Mouse (Mus musculus) forebrain, embryonic 14.5 days (tissue): ENCODE results near the gene Iars2. TPM values are rescaled to one million over a fixed set of nuclear protein-coding genes. Genes with fewer than 3 reads are reported as not detected.

Experiments used
- ATAC-seq: fragments of 200-750 bp; cut with Nextera tagmentation; 2 replicates; pipeline ENCODE4 v1.8.0; 2017; ENCODE audit warnings: mild to moderate bottlenecking, moderate library complexity
- DNase-seq: peaks from one replicate; pipeline ENCODE4 v3.0.0-alpha.2; 2015; ENCODE audit warnings: low spot score
- H3K27ac ChIP-seq: fragments of 300-500 bp; sonication (generic); 2 replicates; pipeline ENCODE4 v1.5.1; 2014; ENCODE audit warnings: low read depth, mild to moderate bottlenecking, control low read depth, low read length, moderate library complexity
- H3K27me3 ChIP-seq: fragments of 300-500 bp; sonication (generic); replicated peaks from 2 replicates; pipeline ENCODE4 v1.6.1; 2014; ENCODE audit warnings: low read length, control low read depth, mixed read lengths; ENCODE audit not compliant: control insufficient read depth, insufficient read depth
- H3K36me3 ChIP-seq: fragments of 300-500 bp; sonication (generic); 2 replicates; pipeline ENCODE4 v1.6.1; 2014; ENCODE audit warnings: low read length, control low read depth; ENCODE audit not compliant: control insufficient read depth, insufficient read depth
- H3K4me1 ChIP-seq: fragments of 300-500 bp; sonication (generic); 2 replicates; pipeline ENCODE4 v1.6.1; 2014; ENCODE audit warnings: antibody characterized with exemption, low read length, control low read depth; ENCODE audit not compliant: control insufficient read depth, insufficient read depth
- H3K4me2 ChIP-seq: fragments of 300-500 bp; sonication (generic); 2 replicates; pipeline ENCODE4 v1.6.1; 2014; ENCODE audit warnings: mild to moderate bottlenecking, control low read depth, low read length
- H3K4me3 ChIP-seq: fragments of 300-500 bp; sonication (generic); 2 replicates; pipeline ENCODE4 v1.5.1; 2014; ENCODE audit warnings: low read depth, low read length, control low read depth
- H3K9ac ChIP-seq: fragments of 300-500 bp; sonication (generic); 2 replicates; pipeline ENCODE4 v1.6.1; 2014; ENCODE audit warnings: mild to moderate bottlenecking, low read length, control low read depth, moderate library complexity
- H3K9me3 ChIP-seq: fragments of 300-500 bp; sonication (generic); replicated peaks from 2 replicates; pipeline ENCODE4 v1.6.1; 2016; ENCODE audit warnings: low read length, control low read depth, mixed read lengths; ENCODE audit not compliant: control insufficient read depth
- WGBS: fragments of 180-500 bp; shearing (Covaris S2); extraction: QIAGEN DNeasy Blood & Tissue Kit; methylation state at CpG from one replicate; pipeline ENCODE4 v1.1.7; 2014; 5-methylcytosine and 5-hydroxymethylcytosine counted together
- polyA plus RNA-seq: library from polyadenylated mRNA; unstranded; fragments of >200 nt; fragmentation: Nextera tagmentation; extraction: Ambion mirVana; gene quantifications from 2 replicates; pipeline ENCODE4 v1.2.1, GENCODE M21; 2014

Gene Iars2
- polyA plus RNA-seq, 1 experiment from 2014 or later: 18.4 TPM

- no peak overlapping the region for H3K9ac ChIP-seq
- no peaks in the 10 kb centered on the region for H3K27me3 ChIP-seq
- DNase-seq (no peak), ATAC-seq (no peak)
- H3K4me1 ChIP-seq: peaks cover 5% of the 10 kb centered on the region; the same call in 1 of the 2 replicates
- H3K4me3 ChIP-seq: no peak overlapping the region
- H3K9me3 ChIP-seq: no peaks in the 10 kb centered on the region
- no peak overlapping the region for H3K4me2 ChIP-seq
- H3K36me3 ChIP-seq: peaks cover 88% of the 10 kb centered on the region
- H3K27ac ChIP-seq: no peak overlapping the region
- 93% methylated on average over 4 of the region's 4 CpGs for WGBS
These were observed 48.6 kb downstream of the Iars2 start for GRCm38 (mm10) chr1:185280616-185281015.

GRCm38 (mm10) chr1:185279288-185279687 lies 49.9 kb downstream of the Iars2 start:
- DNase-seq: no peak
- Histone ChIP-seq H3K36me3 (peaks cover 83% of the 10 kb centered on the region), H3K9me3 (no peaks in the 10 kb centered on the region), H3K9ac (no peak overlapping the region), H3K4me3 (no peak overlapping the region), H3K4me1 (no peaks in the 10 kb centered on the region), H3K4me2 (no peak overlapping the region), H3K27ac (no peak overlapping the region), H3K27me3 (no peaks in the 10 kb centered on the region)
- 87% methylated on average over 9 of the region's 9 CpGs for WGBS
- no peak for ATAC-seq

- ATAC-seq (no peak), DNase-seq (no peak)
- WGBS: 92% methylated on average over 11 of the region's 11 CpGs
- Histone ChIP-seq H3K4me1 (no peaks in the 10 kb centered on the region), H3K9me3 (no peaks in the 10 kb centered on the region), H3K27me3 (no peaks in the 10 kb centered on the region), H3K27ac (no peak overlapping the region), H3K4me2 (no peak overlapping the region), H3K36me3 (peaks cover 75% of the 10 kb centered on the region), H3K4me3 (no peak overlapping the region), H3K9ac (no peak overlapping the region)
These were observed 52.2 kb downstream of the Iars2 start for GRCm38 (mm10) chr1:185277022-185277421.

- no peak overlapping the region for H3K4me3 ChIP-seq
- H3K9me3 ChIP-seq: no peaks in the 10 kb centered on the region
- no peak for DNase-seq
- no peak overlapping the region for H3K9ac ChIP-seq
- no peak overlapping the region for H3K27ac ChIP-seq
- H3K4me2 ChIP-seq: no peak overlapping the region
- H3K4me1 ChIP-seq: no peaks in the 10 kb centered on the region
- H3K27me3 ChIP-seq: no peaks in the 10 kb centered on the region
- WGBS: 94% methylated on average over 7 of the region's 7 CpGs
- no peak for ATAC-seq
- peaks cover 79% of the 10 kb centered on the region for H3K36me3 ChIP-seq
These were observed 53.2 kb downstream of the Iars2 start for GRCm38 (mm10) chr1:185275976-185276375.

- ATAC-seq (no peak), DNase-seq (no peak)
- H3K27me3 ChIP-seq: no peaks in the 10 kb centered on the region
- no peak overlapping the region for H3K9ac ChIP-seq
- no peaks in the 10 kb centered on the region for H3K4me1 ChIP-seq
- H3K4me2 ChIP-seq: no peak overlapping the region
- H3K27ac ChIP-seq: no peak overlapping the region
- 89% methylated on average over 5 of the region's 5 CpGs for WGBS
- no peak overlapping the region for H3K4me3 ChIP-seq
- peaks cover 73% of the 10 kb centered on the region for H3K36me3 ChIP-seq
- H3K9me3 ChIP-seq: no peaks in the 10 kb centered on the region
These were observed 54.2 kb downstream of the Iars2 start for GRCm38 (mm10) chr1:185274819-185275545.

- Histone ChIP-seq H3K4me2 (no peak overlapping the region), H3K27ac (no peak overlapping the region), H3K4me3 (no peak overlapping the region), H3K9ac (no peak overlapping the region), H3K36me3 (peaks cover 61% of the 10 kb centered on the region), H3K9me3 (no peaks in the 10 kb centered on the region), H3K27me3 (no peaks in the 10 kb centered on the region), H3K4me1 (no peaks in the 10 kb centered on the region)
- ATAC-seq: no peak
- DNase-seq: no peak
- WGBS: 93% methylated on average over 9 of the region's 9 CpGs
These were observed 57.8 kb downstream of the Iars2 start for GRCm38 (mm10) chr1:185271373-185271772.

GRCm38 (mm10) chr1:185270403-185271097 lies 58.6 kb downstream of the Iars2 start:
- 95% methylated on average over 8 of the region's 8 CpGs for WGBS
- H3K4me1 ChIP-seq: no peaks in the 10 kb centered on the region
- no peak overlapping the region for H3K27ac ChIP-seq
- no peaks in the 10 kb centered on the region for H3K9me3 ChIP-seq
- no peak overlapping the region for H3K4me3 ChIP-seq
- H3K36me3 ChIP-seq: peaks cover 58% of the 10 kb centered on the region
- DNase-seq: no peak
- no peaks in the 10 kb centered on the region for H3K27me3 ChIP-seq
- H3K9ac ChIP-seq: no peak overlapping the region
- no peak for ATAC-seq
- H3K4me2 ChIP-seq: no peak overlapping the region

GRCm38 (mm10) chr1:185268675-185269074 lies 60.5 kb downstream of the Iars2 start:
- no peaks in the 10 kb centered on the region for H3K9me3 ChIP-seq
- ATAC-seq (no peak), DNase-seq (no peak)
- 86% methylated on average over 4 of the region's 4 CpGs for WGBS
- peaks cover 68% of the 10 kb centered on the region for H3K36me3 ChIP-seq
- no peaks in the 10 kb centered on the region for H3K27me3 ChIP-seq
- H3K4me1 ChIP-seq: no peaks in the 10 kb centered on the region
- no peak overlapping the region for H3K9ac ChIP-seq
- no peak overlapping the region for H3K4me2 ChIP-seq
- no peak overlapping the region for H3K4me3 ChIP-seq
- no peak overlapping the region for H3K27ac ChIP-seq

GRCm38 (mm10) chr1:185262565-185262964 lies 66.6 kb downstream of the Iars2 start:
- Histone ChIP-seq H3K9ac (no peak overlapping the region), H3K4me2 (no peak overlapping the region), H3K9me3 (no peaks in the 10 kb centered on the region), H3K36me3 (peaks cover 78% of the 10 kb centered on the region), H3K27me3 (no peaks in the 10 kb centered on the region), H3K27ac (no peak overlapping the region), H3K4me1 (no peaks in the 10 kb centered on the region), H3K4me3 (no peak overlapping the region)
- DNase-seq: peak; percentile 27
- no peak; the same call in 1 of the 2 replicates for ATAC-seq
- 68% methylated on average over 14 of the region's 14 CpGs for WGBS
